Mouse (Mus musculus): ENCODE results near the gene Irf8. TPM values are rescaled to one million over a fixed set of nuclear protein-coding genes. Genes with fewer than 3 reads are reported as not detected.

The Irf8 gene
- polyA plus RNA-seq, 2 experiments, result 2.5 to 4.3 TPM

GRCm38 (mm10) chr8:120741815-120742530 lies 5.8 kb downstream of the Irf8 start:
- ATAC-seq (ENCODE audit: low FRiP score, low read depth) (no peak), DNase-seq (ENCODE audit: low spot score) (no peak)
- H3K9ac ChIP-seq (ENCODE audit: low read depth, low read length, severe bottlenecking), result no peak overlapping the region
- H3K9me3 ChIP-seq (ENCODE audit: control insufficient read depth, low read length), result no peaks in the 10 kb centered on the region
- WGBS, result 87% methylated on average over 15 of the region's 15 CpGs
- H3K27me3 ChIP-seq (ENCODE audit: control insufficient read depth, insufficient read depth, low read length), result peaks cover 8% of the 10 kb centered on the region
- no peaks in the 10 kb centered on the region for H3K4me1 ChIP-seq (ENCODE audit: control insufficient read depth, insufficient read depth, low read length)
- no peak overlapping the region for H3K4me3 ChIP-seq (replicated peaks; ENCODE audit: low read length)
- no peak overlapping the region for H3K27ac ChIP-seq (replicated peaks; ENCODE audit: low read depth, low read length)
- H3K4me2 ChIP-seq (replicated peaks; ENCODE audit: low read depth, low read length, severe bottlenecking), result no peak overlapping the region
- no peak for TF ChIP-seq POLR2A (IDR thresholded peaks at IDR 0.05; ENCODE audit: borderline replicate concordance, extremely low read depth, insufficient read depth, insufficient read length)
- no peaks in the 10 kb centered on the region for H3K36me3 ChIP-seq (ENCODE audit: control insufficient read depth, insufficient read depth, low read length)

- Histone ChIP-seq H3K4me1 (ENCODE audit: control insufficient read depth, insufficient read depth, low read length) (no peaks in the 10 kb centered on the region), H3K9ac (ENCODE audit: low read depth, low read length, severe bottlenecking) (no peak overlapping the region), H3K4me3 (replicated peaks; ENCODE audit: low read length) (no peak overlapping the region), H3K9me3 (ENCODE audit: control insufficient read depth, low read length) (no peaks in the 10 kb centered on the region), H3K36me3 (ENCODE audit: control insufficient read depth, insufficient read depth, low read length) (no peaks in the 10 kb centered on the region), H3K4me2 (replicated peaks; ENCODE audit: low read depth, low read length, severe bottlenecking) (no peak overlapping the region), H3K27me3 (ENCODE audit: control insufficient read depth, insufficient read depth, low read length) (no peaks in the 10 kb centered on the region), H3K27ac (replicated peaks; ENCODE audit: low read depth, low read length) (no peak overlapping the region)
- no peak for ATAC-seq (ENCODE audit: low FRiP score, low read depth)
- no peak for DNase-seq (ENCODE audit: low spot score)
- 64% methylated on average over 12 of the region's 12 CpGs for WGBS
- no peak for TF ChIP-seq POLR2A (IDR thresholded peaks at IDR 0.05; ENCODE audit: borderline replicate concordance, extremely low read depth, insufficient read depth, insufficient read length)
These were observed 7.2 kb downstream of the Irf8 start for GRCm38 (mm10) chr8:120743149-120743897.

- H3K36me3 ChIP-seq (ENCODE audit: control insufficient read depth, insufficient read depth, low read length), result no peaks in the 10 kb centered on the region
- no peak for ATAC-seq (ENCODE audit: low FRiP score, low read depth)
- no peak for TF ChIP-seq POLR2A (IDR thresholded peaks at IDR 0.05; ENCODE audit: borderline replicate concordance, extremely low read depth, insufficient read depth, insufficient read length)
- H3K4me2 ChIP-seq (replicated peaks; ENCODE audit: low read depth, low read length, severe bottlenecking), result no peak overlapping the region
- WGBS, result 64% methylated on average over 4 of the region's 4 CpGs
- H3K9ac ChIP-seq (ENCODE audit: low read depth, low read length, severe bottlenecking), result no peak overlapping the region
- no peak for DNase-seq (ENCODE audit: low spot score)
- H3K9me3 ChIP-seq (ENCODE audit: control insufficient read depth, low read length), result no peaks in the 10 kb centered on the region
- H3K27ac ChIP-seq (replicated peaks; ENCODE audit: low read depth, low read length), result no peak overlapping the region
- H3K4me1 ChIP-seq (ENCODE audit: control insufficient read depth, insufficient read depth, low read length), result no peaks in the 10 kb centered on the region
- H3K4me3 ChIP-seq (replicated peaks; ENCODE audit: low read length), result no peak overlapping the region
- H3K27me3 ChIP-seq (ENCODE audit: control insufficient read depth, insufficient read depth, low read length), result no peaks in the 10 kb centered on the region
These were observed 7.7 kb downstream of the Irf8 start for GRCm38 (mm10) chr8:120743898-120744290.

GRCm38 (mm10) chr8:120744448-120744847 lies 8.3 kb downstream of the Irf8 start:
- DNase-seq (ENCODE audit: low spot score) (no peak), ATAC-seq (ENCODE audit: low FRiP score, low read depth) (no peak)
- no peaks in the 10 kb centered on the region for H3K27me3 ChIP-seq (ENCODE audit: control insufficient read depth, insufficient read depth, low read length)
- no peak overlapping the region for H3K27ac ChIP-seq (replicated peaks; ENCODE audit: low read depth, low read length)
- no peak for TF ChIP-seq POLR2A (IDR thresholded peaks at IDR 0.05; ENCODE audit: borderline replicate concordance, extremely low read depth, insufficient read depth, insufficient read length)
- H3K36me3 ChIP-seq (ENCODE audit: control insufficient read depth, insufficient read depth, low read length), result no peaks in the 10 kb centered on the region
- WGBS, result 54% methylated on average over 5 of the region's 5 CpGs
- H3K4me2 ChIP-seq (replicated peaks; ENCODE audit: low read depth, low read length, severe bottlenecking), result no peak overlapping the region
- no peak overlapping the region for H3K9ac ChIP-seq (ENCODE audit: low read depth, low read length, severe bottlenecking)
- no peaks in the 10 kb centered on the region for H3K9me3 ChIP-seq (ENCODE audit: control insufficient read depth, low read length)
- no peak overlapping the region for H3K4me3 ChIP-seq (replicated peaks; ENCODE audit: low read length)
- no peaks in the 10 kb centered on the region for H3K4me1 ChIP-seq (ENCODE audit: control insufficient read depth, insufficient read depth, low read length)

GRCm38 (mm10) chr8:120745226-120745625 lies 9.1 kb downstream of the Irf8 start:
- Histone ChIP-seq H3K36me3 (ENCODE audit: control insufficient read depth, insufficient read depth, low read length) (no peaks in the 10 kb centered on the region), H3K4me2 (replicated peaks; ENCODE audit: low read depth, low read length, severe bottlenecking) (no peak overlapping the region), H3K9ac (ENCODE audit: low read depth, low read length, severe bottlenecking) (no peak overlapping the region), H3K9me3 (ENCODE audit: control insufficient read depth, low read length) (no peaks in the 10 kb centered on the region), H3K27me3 (ENCODE audit: control insufficient read depth, insufficient read depth, low read length) (no peaks in the 10 kb centered on the region), H3K27ac (replicated peaks; ENCODE audit: low read depth, low read length) (no peak overlapping the region), H3K4me1 (ENCODE audit: control insufficient read depth, insufficient read depth, low read length) (no peaks in the 10 kb centered on the region), H3K4me3 (replicated peaks; ENCODE audit: low read length) (no peak overlapping the region)
- 62% methylated on average over 7 of the region's 7 CpGs for WGBS
- DNase-seq (ENCODE audit: low spot score) (no peak), ATAC-seq (ENCODE audit: low FRiP score, low read depth) (no peak)
- no peak for TF ChIP-seq POLR2A (IDR thresholded peaks at IDR 0.05; ENCODE audit: borderline replicate concordance, extremely low read depth, insufficient read depth, insufficient read length)
